Mouse (Mus musculus): ENCODE results near the gene Rimbp2. TPM values are rescaled to one million over a fixed set of nuclear protein-coding genes. Genes with fewer than 3 reads are reported as not detected.
A peak's percentile ranks its signal among the peaks of the same experiment; 100 is the strongest.
"Not testable (repeated sequence)": the region's sequence is repeated elsewhere in the genome, so short reads cannot be mapped to it uniquely, and the experiment has no call there.

Gene Rimbp2
- polyA plus RNA-seq (2015; fragmentation: Nextera tagmentation; extraction: Ambion mirVana): 6.2 and 6.8 TPM in 2 replicates

DNA sequence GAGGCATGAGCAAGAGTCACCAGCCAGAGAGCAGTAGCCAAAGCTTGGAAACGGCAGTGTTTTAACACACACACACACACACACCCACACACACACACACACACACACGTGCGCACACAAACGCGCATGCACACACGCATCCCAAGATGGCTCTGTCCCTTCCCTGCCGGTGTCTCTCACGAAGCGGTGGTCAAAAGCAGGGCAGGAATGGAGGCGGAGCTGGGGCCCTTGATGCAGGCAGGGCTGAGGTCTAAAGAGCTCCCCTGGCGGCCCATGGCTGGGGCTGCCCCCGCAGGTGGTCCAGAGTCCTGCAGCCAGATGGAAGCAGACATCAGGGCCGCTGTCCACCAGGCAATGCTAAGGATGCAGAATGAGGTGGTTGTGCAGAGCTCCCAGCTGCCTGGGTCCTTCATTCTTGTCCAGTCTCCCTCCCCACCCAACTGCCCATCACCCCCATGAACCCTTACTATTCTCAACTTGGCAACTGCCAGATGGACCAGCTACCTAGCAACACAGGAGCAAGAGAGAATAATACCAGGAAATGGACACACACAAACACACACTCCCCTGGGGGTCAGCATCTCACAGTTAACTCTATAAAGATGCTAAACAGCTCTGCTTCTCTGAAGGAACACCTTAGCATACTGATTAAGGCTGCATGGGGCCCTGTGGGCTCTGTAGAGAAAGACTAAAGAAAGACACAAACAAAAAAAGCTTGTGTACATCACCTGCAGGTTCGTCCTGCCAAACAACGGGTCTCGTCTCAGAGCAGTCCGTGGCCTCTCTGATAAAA is at the start of gene Rimbp2:
Gene Rimbp2, minus strand, starts transcription at position 209 of the 793 bp plus-strand sequence.
- H3K9me3 ChIP-seq: no peaks in the 10 kb centered on the region
- H3K27me3 ChIP-seq (replicated peaks): no peaks in the 10 kb centered on the region
- peak within 1 kb of the TSS; percentile 70 for H3K4me2 ChIP-seq
- peak within 1 kb of the TSS; percentile 90 for H3K27ac ChIP-seq
- H3K4me3 ChIP-seq: peak within 1 kb of the TSS; percentile 64
- peak within 1 kb of the TSS; percentile 66 for H3K9ac ChIP-seq
- H3K36me3 ChIP-seq (replicated peaks): no peaks in the 10 kb centered on the region
- ATAC-seq (replicated peaks): peak; percentile 80
- 8% methylated on average over 17 of the region's 17 CpGs for WGBS
- peaks cover 15% of the 10 kb centered on the region; the same call in 1 of the 2 replicates for H3K4me1 ChIP-seq

DNA sequence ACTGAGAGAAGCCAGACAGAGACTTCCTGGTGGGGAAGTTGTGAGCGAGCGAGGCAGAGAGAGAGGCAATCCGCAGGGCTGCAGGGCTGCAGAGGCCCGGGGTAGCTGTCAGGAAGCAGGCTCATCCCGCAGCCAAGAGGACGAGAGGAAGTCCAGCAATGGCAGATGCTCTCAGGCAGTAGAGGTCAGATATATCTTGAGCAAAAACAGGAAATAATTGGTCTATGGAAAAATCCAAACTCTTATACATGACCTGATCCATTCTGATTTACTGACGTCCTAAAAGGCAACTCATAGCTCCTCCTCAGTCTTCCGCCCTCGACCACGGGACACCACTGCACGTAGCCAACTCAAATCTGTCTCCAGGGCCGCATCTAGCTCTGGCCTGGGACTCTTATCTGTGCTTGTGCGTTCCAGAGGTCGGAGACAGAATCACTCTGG is 49.3 kb upstream of the Rimbp2 start:
- no peak overlapping the region for H3K9ac ChIP-seq
- H3K4me3 ChIP-seq: no peak overlapping the region
- H3K27me3 ChIP-seq (replicated peaks): no peaks in the 10 kb centered on the region
- H3K4me2 ChIP-seq: no peak overlapping the region
- no peaks in the 10 kb centered on the region for H3K9me3 ChIP-seq
- peaks cover 13% of the 10 kb centered on the region for H3K4me1 ChIP-seq
- no peak for ATAC-seq (replicated peaks)
- no peaks in the 10 kb centered on the region for H3K36me3 ChIP-seq (replicated peaks)
- H3K27ac ChIP-seq: no peak overlapping the region
- 66% methylated on average over 14 of the region's 14 CpGs for WGBS

DNA sequence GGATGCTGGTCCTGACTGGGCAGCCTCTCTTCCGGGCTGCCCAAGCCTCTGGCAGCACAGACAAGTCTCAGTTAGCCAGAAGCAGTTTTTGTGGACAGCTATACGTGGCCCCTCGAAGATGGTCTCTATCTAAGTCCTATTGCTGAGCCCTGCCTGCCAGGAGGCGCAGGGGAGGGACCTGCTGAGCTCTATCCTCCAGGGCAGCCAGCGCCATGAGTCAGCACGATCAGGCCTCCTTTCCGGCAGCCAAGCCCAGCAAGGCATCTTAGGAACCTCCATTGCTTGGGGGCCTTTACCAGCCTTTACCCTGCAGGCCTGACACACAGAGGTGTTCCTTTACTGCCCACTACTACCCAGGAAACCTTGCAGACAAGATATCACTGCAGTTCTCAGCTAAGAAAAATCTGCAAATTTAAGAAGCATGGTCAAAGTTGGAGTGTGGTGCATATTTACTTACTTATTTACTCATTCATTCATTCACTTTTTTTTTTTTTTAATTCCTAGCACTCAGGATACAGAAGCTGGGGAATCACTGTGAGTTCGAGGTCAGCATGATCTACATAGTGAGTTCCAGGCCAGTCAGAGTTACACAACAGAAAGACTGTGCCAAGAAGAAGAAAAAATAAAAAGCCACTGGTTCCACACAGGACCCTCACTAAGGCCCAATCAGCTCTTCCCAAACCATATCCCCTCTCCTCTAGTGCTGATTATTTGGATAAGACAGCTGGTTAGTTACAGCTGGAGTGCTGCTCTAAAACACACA is 47.6 kb upstream of the Rimbp2 start:
- Histone ChIP-seq H3K9ac (no peak overlapping the region), H3K9me3 (no peaks in the 10 kb centered on the region)

DNA sequence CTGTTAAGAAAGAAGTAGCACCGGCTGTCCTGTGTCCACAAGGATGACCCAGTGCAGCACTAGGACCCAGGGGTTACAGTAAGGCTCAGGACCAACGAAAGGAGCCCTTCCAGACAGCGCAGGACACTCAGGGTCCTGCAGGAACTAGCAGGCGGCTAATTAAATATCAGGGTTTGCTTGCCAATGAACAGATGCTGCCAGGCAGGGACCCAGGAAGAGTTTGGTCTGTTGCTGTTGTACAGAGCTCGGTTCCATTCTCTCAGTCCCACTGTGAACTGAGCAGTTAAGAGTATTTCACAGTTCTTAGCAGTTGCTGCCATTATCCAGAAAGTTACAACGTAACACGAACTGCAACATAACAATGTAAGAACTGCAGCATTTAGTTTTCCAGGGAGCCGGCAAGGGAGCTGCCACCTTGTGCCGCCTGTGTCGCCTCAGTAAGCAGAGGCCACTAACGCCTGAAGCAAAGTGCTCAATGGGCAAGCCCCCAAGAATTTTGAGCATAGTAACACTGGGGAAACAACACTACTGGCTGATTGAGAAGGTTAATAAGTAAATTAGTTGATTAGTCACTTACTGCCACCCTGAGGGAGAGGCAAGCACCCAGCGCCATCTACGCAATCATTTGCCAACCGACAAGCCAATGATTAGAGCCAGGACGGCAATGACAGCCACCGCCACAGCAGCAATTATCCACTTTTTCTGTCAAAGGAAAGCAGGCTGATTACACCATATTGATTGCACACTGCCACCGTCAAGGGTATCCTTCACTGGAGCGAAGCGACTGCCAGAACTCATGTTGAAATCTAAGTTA is 34.1 kb upstream of the Rimbp2 start:
- H3K36me3 ChIP-seq (replicated peaks): 0 out of 2 replicates have a peak, but pooled peaks cover 6% of the 10 kb centered on the region
- H3K9ac ChIP-seq: no peak overlapping the region
- H3K4me3 ChIP-seq: no peak overlapping the region
- no peak for ATAC-seq (replicated peaks)
- H3K4me1 ChIP-seq: no peaks in the 10 kb centered on the region
- H3K9me3 ChIP-seq: no peaks in the 10 kb centered on the region
- no peak overlapping the region for H3K4me2 ChIP-seq
- 79% methylated on average over 19 of the region's 19 CpGs for WGBS
- H3K27me3 ChIP-seq (replicated peaks): no peaks in the 10 kb centered on the region
- no peak overlapping the region for H3K27ac ChIP-seq

More for the DNA sequence above, 47.6 kb upstream of the Rimbp2 start:
- H3K4me3 ChIP-seq: no peak overlapping the region
- 49% methylated on average over 8 of the region's 8 CpGs for WGBS
- no peaks in the 10 kb centered on the region for H3K27me3 ChIP-seq (replicated peaks)
- H3K27ac ChIP-seq: no peak overlapping the region
- no peak for ATAC-seq (replicated peaks)
- no peak overlapping the region for H3K4me2 ChIP-seq
- H3K4me1 ChIP-seq: no peaks in the 10 kb centered on the region; the same call in 1 of the 2 replicates
- H3K36me3 ChIP-seq (replicated peaks): no peaks in the 10 kb centered on the region

DNA sequence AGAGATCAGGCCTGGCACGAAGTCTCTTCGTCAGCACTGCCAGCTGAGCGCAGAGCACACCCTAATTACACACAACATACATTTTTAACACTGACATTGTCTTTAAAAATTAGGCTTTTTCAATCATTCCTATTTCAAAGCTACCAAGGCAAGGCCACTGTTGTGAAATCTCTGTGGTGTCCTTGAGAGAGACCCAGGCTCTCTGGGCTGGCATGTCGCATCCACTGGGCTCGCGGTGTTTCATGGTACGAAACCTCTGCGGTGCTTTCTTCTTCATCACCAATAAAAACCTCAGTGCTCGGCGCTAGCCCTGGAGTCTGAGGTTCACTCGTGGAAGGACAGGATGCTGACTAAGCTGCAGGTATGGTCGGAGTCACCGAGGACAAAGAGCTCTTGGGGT is 32.7 kb upstream of the Rimbp2 start:
- H3K36me3 ChIP-seq (replicated peaks): 0 out of 2 replicates have a peak, but pooled peaks cover 6% of the 10 kb centered on the region
- H3K27ac ChIP-seq: no peak overlapping the region
- 83% methylated on average over 13 of the region's 13 CpGs for WGBS

DNA sequence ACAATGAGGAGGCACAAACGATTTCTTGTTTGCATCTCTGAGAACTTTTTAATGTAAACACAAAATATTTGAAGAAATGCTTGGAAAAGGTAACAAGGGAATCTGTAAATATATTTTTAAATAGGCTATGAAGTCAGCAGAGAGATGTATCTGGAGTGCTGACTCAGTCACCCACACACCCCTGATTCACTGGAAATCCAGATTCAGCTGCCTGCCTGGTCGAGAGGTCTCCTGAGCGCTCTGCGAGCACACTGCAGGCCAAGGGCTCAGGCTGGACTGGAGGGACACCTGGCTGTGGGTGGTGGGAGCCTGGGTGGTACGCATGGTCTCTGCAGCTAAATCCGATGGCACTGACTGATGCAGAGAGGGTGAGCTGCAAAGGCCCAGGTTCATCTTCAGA is 31.2 kb upstream of the Rimbp2 start:
- no peaks in the 10 kb centered on the region for H3K9me3 ChIP-seq
- ATAC-seq (replicated peaks): no peak
- no peak overlapping the region for H3K9ac ChIP-seq
- no peak overlapping the region for H3K27ac ChIP-seq
- H3K36me3 ChIP-seq (replicated peaks): 0 out of 2 replicates have a peak, but pooled peaks cover 6% of the 10 kb centered on the region
- no peak overlapping the region for H3K4me2 ChIP-seq
- H3K4me1 ChIP-seq: 0 out of 2 replicates have a peak, but pooled peaks cover 5% of the 10 kb centered on the region
- WGBS: 94% methylated on average over 6 of the region's 6 CpGs
- H3K4me3 ChIP-seq: no peak overlapping the region
- H3K27me3 ChIP-seq (replicated peaks): no peaks in the 10 kb centered on the region

More for the DNA sequence above, 32.7 kb upstream of the Rimbp2 start:
- Histone ChIP-seq H3K9ac (no peak overlapping the region), H3K9me3 (no peaks in the 10 kb centered on the region), H3K27me3 (replicated peaks) (no peaks in the 10 kb centered on the region), H3K4me2 (no peak overlapping the region), H3K4me1 (0 out of 2 replicates have a peak, but pooled peaks cover 5% of the 10 kb centered on the region), H3K4me3 (no peak overlapping the region)
- no peak for ATAC-seq (replicated peaks)

DNA sequence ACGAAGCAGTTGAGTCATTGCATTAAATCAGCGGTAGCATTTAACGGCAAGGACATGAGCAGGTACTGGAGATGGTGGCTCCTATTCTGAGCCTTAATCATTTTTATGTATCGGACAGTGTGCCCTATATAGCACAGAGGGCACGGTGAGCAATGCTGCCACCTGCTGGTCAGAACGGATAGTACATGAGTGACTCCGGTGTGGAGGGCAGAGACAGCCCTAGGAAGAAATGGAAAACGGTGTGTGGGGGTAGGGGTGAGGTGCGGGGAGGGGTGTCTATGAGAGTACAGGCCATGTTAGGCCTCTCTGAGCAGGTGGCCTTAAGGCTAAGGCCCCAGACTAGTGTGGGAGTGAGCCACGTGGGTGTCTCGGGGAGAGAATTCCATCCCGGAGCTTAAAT is 28.3 kb upstream of the Rimbp2 start:
- Histone ChIP-seq H3K27ac (no peak overlapping the region), H3K9ac (no peak overlapping the region), H3K4me2 (no peak overlapping the region), H3K4me1 (0 out of 2 replicates have a peak, but pooled peaks cover 5% of the 10 kb centered on the region), H3K9me3 (no peaks in the 10 kb centered on the region), H3K4me3 (no peak overlapping the region), H3K27me3 (replicated peaks) (no peaks in the 10 kb centered on the region), H3K36me3 (replicated peaks) (0 out of 2 replicates have a peak, but pooled peaks cover 4% of the 10 kb centered on the region)
- WGBS: 18% methylated on average over 12 of the region's 12 CpGs
- peak; percentile 66; the same call in 1 of the 2 replicates for ATAC-seq (replicated peaks)

DNA sequence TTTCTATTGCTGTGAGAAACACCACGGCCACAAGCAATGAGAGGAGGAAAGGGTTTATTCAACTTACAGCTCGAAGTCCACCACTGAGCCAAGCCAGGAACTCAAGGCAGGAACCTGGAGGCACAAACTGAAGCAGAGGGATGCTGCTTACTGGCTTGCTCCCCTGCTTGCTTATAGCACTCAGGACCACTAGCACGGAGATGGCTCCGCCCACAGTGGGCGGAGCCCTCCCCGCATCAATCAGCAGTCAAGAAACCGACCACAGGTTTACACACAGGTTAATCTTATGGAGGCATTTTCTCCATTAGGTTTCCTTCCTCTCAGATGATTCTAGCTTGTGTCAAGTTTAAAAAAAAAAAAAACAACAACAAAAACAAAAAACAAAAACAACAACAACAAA is 27.6 kb upstream of the Rimbp2 start:
- 0 out of 2 replicates have a peak, but pooled peaks cover 5% of the 10 kb centered on the region for H3K4me1 ChIP-seq
- 83% methylated on average over 7 of the region's 7 CpGs for WGBS
- no peak overlapping the region for H3K4me3 ChIP-seq
- ATAC-seq (replicated peaks): no peak
- H3K9me3 ChIP-seq: no peaks in the 10 kb centered on the region
- H3K4me2 ChIP-seq: no peak overlapping the region
- no peak overlapping the region for H3K27ac ChIP-seq
- H3K27me3 ChIP-seq (replicated peaks): no peaks in the 10 kb centered on the region
- H3K9ac ChIP-seq: no peak overlapping the region
- 0 out of 2 replicates have a peak, but pooled peaks cover 4% of the 10 kb centered on the region for H3K36me3 ChIP-seq (replicated peaks)

DNA sequence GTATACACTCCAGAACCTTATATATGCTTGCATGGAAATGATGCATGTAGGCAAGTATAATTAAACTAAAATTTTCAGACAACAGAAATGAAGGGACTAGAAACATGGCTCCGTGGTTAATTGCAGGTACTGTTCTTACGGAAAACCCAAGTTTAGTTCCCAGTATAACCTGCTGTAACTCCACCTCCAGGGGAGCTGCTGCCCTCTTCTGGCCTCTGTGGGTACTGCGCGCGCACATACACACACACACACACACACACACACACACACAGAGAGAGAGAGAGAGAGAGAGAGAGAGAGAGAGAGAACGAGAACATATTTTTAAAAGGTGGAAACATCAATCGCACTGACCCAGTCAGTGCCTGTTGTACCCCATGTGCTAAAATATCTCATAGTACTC is 25.7 kb upstream of the Rimbp2 start:
- Histone ChIP-seq H3K9ac (no peak overlapping the region), H3K36me3 (replicated peaks) (no peaks in the 10 kb centered on the region), H3K9me3 (no peaks in the 10 kb centered on the region), H3K4me2 (no peak overlapping the region), H3K27ac (no peak overlapping the region), H3K4me3 (no peak overlapping the region), H3K27me3 (replicated peaks) (no peaks in the 10 kb centered on the region), H3K4me1 (0 out of 2 replicates have a peak, but pooled peaks cover 5% of the 10 kb centered on the region)
- 99% methylated on average over 6 of the region's 7 CpGs for WGBS
- ATAC-seq (replicated peaks): no peak

DNA sequence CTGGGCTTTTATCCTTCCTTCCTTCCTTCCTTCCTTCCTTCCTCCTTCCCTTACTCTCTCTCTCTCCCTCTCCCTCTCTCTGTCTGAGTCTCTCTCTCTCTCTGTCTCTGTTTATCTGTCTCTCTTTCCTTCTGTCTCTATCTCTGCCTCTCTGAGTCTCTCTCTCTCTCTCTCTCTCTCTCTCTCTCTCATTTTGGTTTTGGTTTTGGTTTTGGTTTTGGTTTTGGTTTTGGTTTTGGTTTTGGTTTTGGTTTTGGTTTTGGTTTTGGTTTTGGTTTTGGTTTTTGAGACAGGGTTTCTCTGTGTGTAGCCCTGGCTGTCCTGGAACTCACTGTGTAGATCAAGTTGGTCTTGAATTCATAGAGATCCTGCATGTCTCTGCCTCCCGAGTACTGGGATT is 24.2 kb upstream of the Rimbp2 start:
- not testable (repeated sequence) for H3K27ac ChIP-seq; H3K27me3 ChIP-seq (replicated peaks); ATAC-seq (replicated peaks); H3K4me1 ChIP-seq; H3K9me3 ChIP-seq; H3K4me2 ChIP-seq; H3K36me3 ChIP-seq (replicated peaks); H3K4me3 ChIP-seq; H3K9ac ChIP-seq
- WGBS: 77% methylated on average over 1 of the region's 1 CpGs

DNA sequence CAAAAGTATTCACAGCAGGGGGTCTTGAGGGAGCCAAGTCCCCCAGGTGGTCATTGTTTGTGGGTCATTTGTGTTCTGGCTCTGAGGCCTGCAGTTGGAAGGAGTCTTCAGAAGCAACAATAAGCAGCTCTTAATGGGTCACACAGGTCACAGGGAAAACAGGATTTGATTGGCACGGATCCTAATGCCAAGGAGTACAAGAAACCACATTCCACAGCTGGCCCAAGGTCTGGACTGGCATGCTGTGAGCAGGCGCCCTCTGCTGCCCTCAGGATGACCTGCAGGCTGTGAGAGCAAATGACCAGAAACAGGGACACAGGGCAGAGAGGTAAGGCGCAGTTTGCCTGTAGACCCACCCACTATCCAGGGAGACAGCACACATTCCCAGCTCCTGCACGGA is 23.0 kb upstream of the Rimbp2 start:
- no peak for ATAC-seq (replicated peaks)
- no peak overlapping the region for H3K4me3 ChIP-seq
- no peaks in the 10 kb centered on the region for H3K36me3 ChIP-seq (replicated peaks)
- no peak overlapping the region for H3K4me2 ChIP-seq
- no peaks in the 10 kb centered on the region for H3K27me3 ChIP-seq (replicated peaks)
- no peaks in the 10 kb centered on the region for H3K9me3 ChIP-seq
- H3K27ac ChIP-seq: no peak overlapping the region
- 14% methylated on average over 4 of the region's 4 CpGs for WGBS
- no peak overlapping the region for H3K9ac ChIP-seq
- H3K4me1 ChIP-seq: no peaks in the 10 kb centered on the region

All from midbrain, embryonic 15.5 days (tissue).